Mouse (Mus musculus) cortical plate, adult 2 months (tissue): ENCODE measurements around the gene Ppp2r2c.

Source experiments
- CTCF ChIP-seq: fragments of 200-500 bp; IDR thresholded peaks from 2 replicates; pipeline ENCODE4 v1.5.1; 2011; ENCODE audit warnings: mild to moderate bottlenecking, control low read depth, low read length; ENCODE audit not compliant: insufficient read depth; ENCODE audit errors: extremely low read depth
- POLR2A ChIP-seq: fragments of 200-500 bp; IDR thresholded peaks from 2 replicates; pipeline ENCODE4 v1.6.1; 2011; ENCODE audit warnings: mild to moderate bottlenecking, low read length, control low read depth; ENCODE audit not compliant: insufficient read depth; ENCODE audit errors: extremely low read depth

DNA sequence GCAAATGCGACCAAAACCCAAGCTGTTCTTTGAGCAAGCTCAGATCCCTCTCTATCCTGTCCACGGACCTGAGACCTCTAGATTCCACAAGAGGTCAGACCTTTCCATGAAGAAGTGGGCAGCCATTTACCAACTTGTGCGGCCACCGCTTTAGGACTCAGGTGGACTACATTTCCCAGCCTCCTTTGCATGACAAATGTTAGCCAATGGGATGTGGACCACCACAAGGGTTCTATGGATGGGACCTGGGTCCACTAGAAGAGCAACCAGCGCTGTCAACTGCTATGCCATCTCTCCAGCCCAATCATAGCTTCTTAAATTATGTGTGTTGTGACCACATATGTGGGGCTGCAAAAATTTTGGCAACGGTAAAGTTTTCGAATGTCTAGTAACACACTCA, 37.0 kb upstream of the Ppp2r2c start:
- TF ChIP-seq CTCF (no peak), POLR2A (no peak)
